Comparison of ENCODE assay signal across 23 mouse cellular contexts in genomic region chr7:72905891-72906290, GRCm38 (mm10).
A peak's percentile ranks its signal among the peaks of the same experiment; 100 is the strongest.
DNase-seq lines count a peak whose midpoint lies in the region; ATAC-seq lines count a peak whose summit lies in the region.
"Had no signal": no experiment of that assay in that cellular context is flagged by ENCODE, and none has a peak within 500 bp of the region (broad histone marks: within the 10 kb centered on the region; RNA-seq: fewer than 3 reads in every experiment).

No protein-coding gene starts in this region.

- DNase-seq in embryonic facial prominence, embryonic 11.5 days (ENCODE audit: low spot score): peak; percentile 60
- no peak for DNase-seq in embryonic facial prominence, embryonic 10.5 days (ENCODE audit: low spot score)
- no peak for DNase-seq in kidney, postnatal 14 days
- DNase-seq in frontal cortex, postnatal 10 days (ENCODE audit: low spot score in 2 of 2): no peak
- DNase-seq: adrenal gland, adult 8-10 months; adrenal gland, postnatal 25 days; cerebellum, adult 18-20 months; cerebellum, adult 9-10 months; cerebellum, postnatal 25 days; gastrocnemius, postnatal 10 days; gastrocnemius, postnatal 36 days; heart, adult 2 months; heart, postnatal 14 days; heart, postnatal 4 days had no signal

- H3K27ac ChIP-seq in embryonic facial prominence, embryonic 11.5 days (replicated peaks; ENCODE audit: low read depth, low read length): no peak overlapping the region
- no peak overlapping the region for H3K27ac ChIP-seq in embryonic facial prominence, embryonic 10.5 days (replicated peaks)
- no peak overlapping the region for H3K27ac ChIP-seq in kidney, embryonic 16.5 days (ENCODE audit: low read length)
- no peak overlapping the region for H3K27ac ChIP-seq in neural tube, embryonic 14.5 days (ENCODE audit: low read depth, low read length)
- H3K27ac ChIP-seq in neural tube, embryonic 15.5 days (replicated peaks): no peak overlapping the region
- H3K27ac ChIP-seq: forebrain, embryonic 10.5 days; heart, adult 2 months; heart, embryonic 10.5 days; heart, embryonic 13.5 days; hindbrain, embryonic 15.5 days had no signal

- no peaks in the 10 kb centered on the region for H3K9me3 ChIP-seq in embryonic facial prominence, embryonic 11.5 days (replicated peaks; ENCODE audit: control insufficient read depth, low read length)
- no peaks in the 10 kb centered on the region for H3K9me3 ChIP-seq in embryonic facial prominence, embryonic 10.5 days
- no peaks in the 10 kb centered on the region for H3K9me3 ChIP-seq in kidney, embryonic 16.5 days (ENCODE audit: low read length)
- H3K9me3 ChIP-seq in neural tube, embryonic 14.5 days (ENCODE audit: control insufficient read depth, low read length): no peaks in the 10 kb centered on the region
- no peaks in the 10 kb centered on the region for H3K9me3 ChIP-seq in neural tube, embryonic 15.5 days (replicated peaks)
- H3K9me3 ChIP-seq: forebrain, embryonic 10.5 days; heart, embryonic 10.5 days; heart, embryonic 13.5 days; hindbrain, embryonic 15.5 days had no signal

- no peaks in the 10 kb centered on the region for H3K36me3 ChIP-seq in embryonic facial prominence, embryonic 11.5 days (replicated peaks; ENCODE audit: control insufficient read depth, insufficient read depth, low read depth, low read length)
- no peaks in the 10 kb centered on the region for H3K36me3 ChIP-seq in embryonic facial prominence, embryonic 10.5 days (replicated peaks)
- H3K36me3 ChIP-seq in kidney, embryonic 16.5 days (ENCODE audit: insufficient read depth, low read length): no peaks in the 10 kb centered on the region
- no peaks in the 10 kb centered on the region for H3K36me3 ChIP-seq in neural tube, embryonic 14.5 days (ENCODE audit: control insufficient read depth, insufficient read depth, low read length)
- H3K36me3 ChIP-seq in neural tube, embryonic 15.5 days: no peaks in the 10 kb centered on the region
- H3K36me3 ChIP-seq: forebrain, embryonic 10.5 days; heart, embryonic 10.5 days; heart, embryonic 13.5 days; hindbrain, embryonic 15.5 days had no signal

- H3K9ac ChIP-seq in embryonic facial prominence, embryonic 11.5 days (replicated peaks; ENCODE audit: low read length): no peak overlapping the region
- H3K9ac ChIP-seq in kidney, embryonic 16.5 days (replicated peaks; ENCODE audit: low read length): no peak overlapping the region
- H3K9ac ChIP-seq in neural tube, embryonic 14.5 days (replicated peaks; ENCODE audit: low read depth, low read length): no peak overlapping the region
- H3K9ac ChIP-seq in neural tube, embryonic 15.5 days (replicated peaks): no peak overlapping the region
- H3K9ac ChIP-seq: heart, embryonic 13.5 days; hindbrain, embryonic 15.5 days had no signal

- H3K27me3 ChIP-seq in embryonic facial prominence, embryonic 11.5 days (ENCODE audit: control insufficient read depth, insufficient read depth, low read length): no peaks in the 10 kb centered on the region
- H3K27me3 ChIP-seq in embryonic facial prominence, embryonic 10.5 days (replicated peaks; ENCODE audit: low read depth, poor library complexity, severe bottlenecking): no peaks in the 10 kb centered on the region
- H3K27me3 ChIP-seq in kidney, embryonic 16.5 days (ENCODE audit: insufficient read depth, low read length): no peaks in the 10 kb centered on the region
- H3K27me3 ChIP-seq in neural tube, embryonic 14.5 days (ENCODE audit: control insufficient read depth, insufficient read depth, low read length): no peaks in the 10 kb centered on the region
- H3K27me3 ChIP-seq in neural tube, embryonic 15.5 days (replicated peaks): no peaks in the 10 kb centered on the region
- H3K27me3 ChIP-seq: heart, embryonic 13.5 days; hindbrain, embryonic 15.5 days had no signal

- no peak overlapping the region for H3K4me2 ChIP-seq in embryonic facial prominence, embryonic 11.5 days (ENCODE audit: low read depth, low read length)
- H3K4me2 ChIP-seq in kidney, embryonic 16.5 days (replicated peaks; ENCODE audit: low read depth, low read length): no peak overlapping the region
- no peak overlapping the region for H3K4me2 ChIP-seq in neural tube, embryonic 14.5 days (ENCODE audit: low read depth, low read length)
- H3K4me2 ChIP-seq in neural tube, embryonic 15.5 days: no peak overlapping the region
- H3K4me2 ChIP-seq: heart, embryonic 13.5 days; hindbrain, embryonic 15.5 days had no signal

- 59% methylated on average over 2 of the region's 2 CpGs for WGBS in embryonic facial prominence, embryonic 11.5 days
- 65% methylated on average over 2 of the region's 2 CpGs for WGBS in embryonic facial prominence, embryonic 10.5 days
- 59% methylated on average over 2 of the region's 2 CpGs for WGBS in kidney, embryonic 16.5 days
- 54% methylated on average over 2 of the region's 2 CpGs for WGBS in neural tube, embryonic 14.5 days
- WGBS in neural tube, embryonic 15.5 days: 43% methylated on average over 2 of the region's 2 CpGs

- no peak for ATAC-seq in embryonic facial prominence, embryonic 11.5 days (replicated peaks; ENCODE audit: insufficient number of reproducible peaks, low FRiP score, low TSS enrichment, low read depth)
- 0 out of 2 replicates have a peak, but pooled peaks have one; percentile 35 for ATAC-seq in kidney, embryonic 16.5 days (ENCODE audit: low FRiP score, low TSS enrichment)
- peak; percentile 31; the same call in 1 of the 2 replicates for ATAC-seq in neural tube, embryonic 14.5 days (ENCODE audit: low read depth)
- no peak; the same call in 1 of the 2 replicates for ATAC-seq in neural tube, embryonic 15.5 days (ENCODE audit: low FRiP score)
- ATAC-seq: activated CD4-positive, CD25-positive, alpha-beta regulatory T cell, adult 4 months; forebrain, embryonic 14.5 days had no signal

- H3K4me3 ChIP-seq in embryonic facial prominence, embryonic 11.5 days (ENCODE audit: low read depth, low read length): no peak overlapping the region
- H3K4me3 ChIP-seq in embryonic facial prominence, embryonic 10.5 days: no peak overlapping the region
- H3K4me3 ChIP-seq in kidney, embryonic 16.5 days (ENCODE audit: low read length): no peak overlapping the region
- H3K4me3 ChIP-seq in neural tube, embryonic 14.5 days (ENCODE audit: low read depth, low read length): no peak overlapping the region
- H3K4me3 ChIP-seq in neural tube, embryonic 15.5 days (replicated peaks): no peak overlapping the region
- H3K4me3 ChIP-seq: forebrain, embryonic 10.5 days; heart, adult 2 months; heart, embryonic 10.5 days; heart, embryonic 13.5 days; hindbrain, embryonic 15.5 days had no signal

- H3K4me1 ChIP-seq in embryonic facial prominence, embryonic 11.5 days (ENCODE audit: control insufficient read depth, insufficient read depth, low read length): no peaks in the 10 kb centered on the region
- peaks cover 21% of the 10 kb centered on the region for H3K4me1 ChIP-seq in embryonic facial prominence, embryonic 10.5 days
- H3K4me1 ChIP-seq in kidney, embryonic 16.5 days (ENCODE audit: insufficient read depth, low read length): no peaks in the 10 kb centered on the region
- no peaks in the 10 kb centered on the region for H3K4me1 ChIP-seq in neural tube, embryonic 14.5 days (ENCODE audit: control insufficient read depth, insufficient read depth, low read length)
- H3K4me1 ChIP-seq in neural tube, embryonic 15.5 days: peaks cover 4% of the 10 kb centered on the region
- H3K4me1 ChIP-seq: heart, embryonic 10.5 days; heart, embryonic 13.5 days had no signal

Comparison
In these comparisons a context has a peak if more than half of its experiments do, and no peak if none do; other contexts are left out.
1. ATAC-seq: peak in kidney, embryonic 16.5 days (single experiment) and neural tube, embryonic 14.5 days (single experiment); none in embryonic facial prominence, embryonic 11.5 days (single experiment) and neural tube, embryonic 15.5 days (single experiment).